Mouse (Mus musculus): ENCODE results near the gene Ankrd23. TPM values are rescaled to one million over a fixed set of nuclear protein-coding genes. Genes with fewer than 3 reads are reported as not detected.

Ankrd23 gene
- total and polyA plus RNA-seq, 3 experiments = 2.9 to 3.7 TPM; not detected in 1

DNA sequence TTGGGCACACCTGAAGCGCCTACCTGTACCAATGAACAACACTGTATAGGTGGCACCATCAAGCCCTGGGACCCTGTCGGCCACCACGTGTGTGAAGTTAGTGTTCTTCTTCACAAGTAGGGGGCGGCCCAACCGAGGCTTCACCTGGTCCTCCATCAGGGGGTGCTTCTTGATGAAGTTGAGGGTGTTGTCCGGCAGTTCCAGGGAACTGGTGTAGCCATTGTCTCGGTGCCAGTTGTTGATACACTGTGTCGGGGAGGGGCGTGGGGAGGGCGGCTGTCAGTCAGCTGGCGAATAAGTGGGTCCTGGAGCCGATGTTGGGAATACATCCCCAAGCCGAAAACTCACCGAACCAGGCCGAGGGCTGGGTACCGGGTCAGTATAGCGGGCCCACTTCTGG, 15.2 kb upstream of the Ankrd23 start:
- H3K4me1 ChIP-seq (ENCODE audit: control insufficient read depth in 1 of 2, insufficient read depth in 2 of 2, low read length in 2 of 2) = peaks cover 0 to 3% of the 10 kb centered on the region in 2 experiments; a peak in 2 of 4 replicates
- no peaks in the 10 kb centered on the region for H3K36me3 ChIP-seq (ENCODE audit: control insufficient read depth in 1 of 2, insufficient read depth in 2 of 2, low read length in 2 of 2)
- H3K27me3 ChIP-seq (ENCODE audit: control insufficient read depth in 1 of 2, insufficient read depth in 2 of 2, low read length in 2 of 2) = no peaks in the 10 kb centered on the region
- no peak for TF ChIP-seq E2F4 (IDR thresholded peaks at IDR 0.05; ENCODE audit: borderline replicate concordance, low read depth, low read length)
- no peak for TF ChIP-seq KAT2A (conservative IDR thresholded peaks at IDR 0.05; ENCODE audit: low read depth, low read length)
- TF ChIP-seq GABPA (IDR thresholded peaks at IDR 0.05; ENCODE audit: low read depth, low read length) = no peak
- no peak for TF ChIP-seq MYB (IDR thresholded peaks at IDR 0.05; ENCODE audit: low read depth, low read length)
- TF ChIP-seq ZMIZ1 (IDR thresholded peaks at IDR 0.05; ENCODE audit: low read depth, low read length) = no peak
- no peak for TF ChIP-seq GATA1 (IDR thresholded peaks at IDR 0.05; ENCODE audit: low read depth, low read length)
- no peak for TF ChIP-seq TCF12 (IDR thresholded peaks at IDR 0.05; ENCODE audit: low read depth, low read length)
- no peak for TF ChIP-seq NELFE (IDR thresholded peaks at IDR 0.05; ENCODE audit: low read depth, low read length)
- no peak for TF ChIP-seq POLR2AphosphoS2 (IDR thresholded peaks at IDR 0.05; ENCODE audit: low read length)
- no peak for TF ChIP-seq USF2 (IDR thresholded peaks at IDR 0.05; ENCODE audit: borderline replicate concordance in 1 of 2, insufficient read depth in 1 of 2, low read depth in 1 of 2, low read length in 2 of 2)
- no peak for TF ChIP-seq UBTF (IDR thresholded peaks at IDR 0.05; ENCODE audit: borderline replicate concordance, insufficient read depth, low read depth, low read length)
- TF ChIP-seq HCFC1 (IDR thresholded peaks at IDR 0.05; ENCODE audit: low read depth, low read length) = no peak
- no peak for TF ChIP-seq POLR2A (IDR thresholded peaks at IDR 0.05; ENCODE audit: control insufficient read depth in 1 of 2, insufficient read depth in 1 of 2, low read depth in 1 of 2, low read length in 2 of 2, poor library complexity in 1 of 2)
- no peak for TF ChIP-seq RCOR1 (IDR thresholded peaks at IDR 0.05; ENCODE audit: low read depth, low read length)
- TF ChIP-seq ETS1 (IDR thresholded peaks at IDR 0.05; ENCODE audit: low read depth, low read length) = no peak
- TF ChIP-seq MXI1 (IDR thresholded peaks at IDR 0.05; ENCODE audit: low read depth, low read length) = no peak
- peaks cover under 1% of the 10 kb centered on the region; the same call in 1 of the 2 replicates for H3K79me2 ChIP-seq (ENCODE audit: control insufficient read depth, insufficient read depth, low read length, poor library complexity)
- H3K9ac ChIP-seq (ENCODE audit: control insufficient read depth, low read depth, low read length, poor library complexity, severe bottlenecking) = no peak overlapping the region
- no peak overlapping the region for H3K27ac ChIP-seq (ENCODE audit: control insufficient read depth, low read depth, low read length)
- no peak overlapping the region for H3K4me3 ChIP-seq (ENCODE audit: control insufficient read depth in 1 of 2, insufficient read depth in 1 of 2, low read depth in 2 of 2, low read length in 2 of 2)
- no peak for DNase-seq (ENCODE audit: low read depth, low spot score)
- H3K9me3 ChIP-seq (replicated peaks; ENCODE audit: insufficient read depth, low read length) = no peaks in the 10 kb centered on the region

DNA sequence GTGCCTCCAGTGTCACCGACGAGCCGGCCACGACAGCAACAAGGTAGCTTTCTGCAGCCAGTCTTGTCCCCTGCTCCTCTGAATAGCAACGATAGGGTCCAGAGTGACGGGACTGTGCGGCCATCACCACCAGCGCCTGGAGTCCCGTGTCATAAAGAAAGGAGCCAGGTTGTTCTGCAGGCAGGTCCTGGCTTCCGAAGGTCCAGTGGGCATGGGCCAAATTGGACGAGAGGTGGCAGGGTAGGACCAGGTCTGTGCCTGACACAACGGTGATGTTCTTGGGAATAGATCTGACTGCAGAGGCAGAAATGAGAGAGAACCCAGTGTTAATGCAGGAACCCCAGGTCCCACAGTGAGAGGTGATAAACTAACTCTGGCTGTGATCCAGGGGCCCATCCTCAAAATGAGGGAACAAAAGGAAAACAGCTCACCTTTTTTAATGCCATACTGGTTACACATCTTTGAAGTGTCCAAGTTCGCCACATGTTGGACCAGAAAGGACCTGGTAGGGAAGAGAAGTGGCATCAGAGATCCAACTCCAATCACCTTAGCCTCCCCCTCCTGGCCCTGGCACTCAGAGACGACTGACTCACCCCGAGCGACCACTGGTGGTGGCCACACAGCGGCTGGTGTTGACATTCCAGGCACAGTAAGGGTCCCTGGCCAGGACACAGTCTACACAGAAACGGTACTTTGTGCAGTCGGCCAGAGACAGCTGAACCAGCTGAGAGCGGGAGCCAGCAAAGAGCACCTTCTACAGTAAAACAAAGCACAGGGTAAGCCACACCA, 13.6 kb upstream of the Ankrd23 start:
- peaks cover 3% of the 10 kb centered on the region; the same call in 1 of the 2 replicates for H3K79me2 ChIP-seq (ENCODE audit: control insufficient read depth, insufficient read depth, low read length, poor library complexity)
- H3K4me1 ChIP-seq (ENCODE audit: control insufficient read depth in 1 of 2, insufficient read depth in 2 of 2, low read length in 2 of 2) = peaks cover 0 to 3% of the 10 kb centered on the region in 2 experiments; a peak in 3 of 4 replicates
- H3K9ac ChIP-seq (ENCODE audit: control insufficient read depth, low read depth, low read length, poor library complexity, severe bottlenecking) = no peak overlapping the region
- DNase-seq (ENCODE audit: low read depth, low spot score) = no peak
- H3K36me3 ChIP-seq (ENCODE audit: control insufficient read depth in 1 of 2, insufficient read depth in 2 of 2, low read length in 2 of 2) = no peaks in the 10 kb centered on the region
- no peak overlapping the region for H3K27ac ChIP-seq (ENCODE audit: control insufficient read depth, low read depth, low read length)
- H3K4me3 ChIP-seq (ENCODE audit: control insufficient read depth in 1 of 2, insufficient read depth in 1 of 2, low read depth in 2 of 2, low read length in 2 of 2) = no peak overlapping the region
- no peak for TF ChIP-seq ZC3H11A (IDR thresholded peaks at IDR 0.05; ENCODE audit: low read depth, low read length)
- no peak for TF ChIP-seq USF2 (IDR thresholded peaks at IDR 0.05; ENCODE audit: borderline replicate concordance in 1 of 2, insufficient read depth in 1 of 2, low read depth in 1 of 2, low read length in 2 of 2)
- no peak for TF ChIP-seq USF1 (IDR thresholded peaks at IDR 0.05; ENCODE audit: low read depth, low read length)
- no peak for TF ChIP-seq BHLHE40 (IDR thresholded peaks at IDR 0.05; ENCODE audit: borderline replicate concordance, low read depth, low read length)
- TF ChIP-seq GATA1 (IDR thresholded peaks at IDR 0.05; ENCODE audit: low read depth, low read length) = no peak
- TF ChIP-seq POLR2AphosphoS5 (IDR thresholded peaks at IDR 0.05; ENCODE audit: borderline replicate concordance, low read depth, low read length) = no peak
- TF ChIP-seq E2F4 (IDR thresholded peaks at IDR 0.05; ENCODE audit: borderline replicate concordance, low read depth, low read length) = no peak
- TF ChIP-seq MEF2A (IDR thresholded peaks at IDR 0.05; ENCODE audit: extremely low read depth, insufficient replicate concordance, low read depth, low read length, poor library complexity, severe bottlenecking) = no peak
- TF ChIP-seq POLR2AphosphoS2 (IDR thresholded peaks at IDR 0.05; ENCODE audit: low read length) = no peak
- TF ChIP-seq UBTF (IDR thresholded peaks at IDR 0.05; ENCODE audit: borderline replicate concordance, insufficient read depth, low read depth, low read length) = no peak
- no peak for TF ChIP-seq CHD2 (IDR thresholded peaks at IDR 0.05; ENCODE audit: low read length)
- TF ChIP-seq ETS1 (IDR thresholded peaks at IDR 0.05; ENCODE audit: low read depth, low read length) = no peak
- TF ChIP-seq KAT2A (conservative IDR thresholded peaks at IDR 0.05; ENCODE audit: low read depth, low read length) = no peak
- H3K27me3 ChIP-seq (ENCODE audit: control insufficient read depth in 1 of 2, insufficient read depth in 2 of 2, low read length in 2 of 2) = no peaks in the 10 kb centered on the region
- no peaks in the 10 kb centered on the region for H3K9me3 ChIP-seq (replicated peaks; ENCODE audit: insufficient read depth, low read length)

All from MEL (cell line).